Mouse (Mus musculus) embryo, embryonic 10 days (tissue): Measurements from ENCODE around the gene 4933402N03Rik.

Experiments used
- DNase-seq: peaks from one replicate; pipeline ENCODE4 v3.0.0-alpha.2; 2015; ENCODE audit warnings: low spot score

4933402N03Rik gene

GRCm38 (mm10) chr7:131146214-131146613, at the start of gene 4933402N03Rik:
4933402N03Rik (minus strand) TSS chr7:131146314.
- DNase-seq: no peak

GRCm38 (mm10) chr7:131187996-131188395, 41.9 kb upstream of the 4933402N03Rik start:
- no peak for DNase-seq

- no peak for DNase-seq
These were observed 40.9 kb upstream of the 4933402N03Rik start for GRCm38 (mm10) chr7:131187047-131187446.

- DNase-seq: no peak
These were observed 38.2 kb upstream of the 4933402N03Rik start for GRCm38 (mm10) chr7:131184339-131184738.

- DNase-seq: peak; percentile 66
These were observed 36.6 kb upstream of the 4933402N03Rik start for GRCm38 (mm10) chr7:131182685-131183084.

- DNase-seq: no peak
These were observed 28.0 kb upstream of the 4933402N03Rik start, which contains the start of gene 5430419D17Rik for GRCm38 (mm10) chr7:131174121-131174520. 5430419D17Rik (plus strand) TSS chr7:131174402.

GRCm38 (mm10) chr7:131169099-131169498, 23.0 kb upstream of the 4933402N03Rik start:
- no peak for DNase-seq

- no peak for DNase-seq
These were observed 21.7 kb upstream of the 4933402N03Rik start for GRCm38 (mm10) chr7:131167771-131168170.

- no peak for DNase-seq
These were observed 16.1 kb upstream of the 4933402N03Rik start for GRCm38 (mm10) chr7:131162251-131162650.

GRCm38 (mm10) chr7:131153044-131153443, 6.9 kb upstream of the 4933402N03Rik start:
- no peak for DNase-seq

- no peak for DNase-seq
These were observed 4.1 kb upstream of the 4933402N03Rik start for GRCm38 (mm10) chr7:131150179-131150578.

GRCm38 (mm10) chr7:131133181-131133580, 12.9 kb downstream of the 4933402N03Rik start:
- no peak for DNase-seq

- peak; percentile 30 for DNase-seq
These were observed 16.1 kb downstream of the 4933402N03Rik start for GRCm38 (mm10) chr7:131130021-131130420.

GRCm38 (mm10) chr7:131122210-131122807, 23.8 kb downstream of the 4933402N03Rik start:
- no peak for DNase-seq

- no peak for DNase-seq
These were observed 31.7 kb downstream of the 4933402N03Rik start for GRCm38 (mm10) chr7:131114434-131114833.

GRCm38 (mm10) chr7:131113676-131114075, 32.4 kb downstream of the 4933402N03Rik start:
- DNase-seq: no peak

- DNase-seq: peak; percentile 68
These were observed 33.6 kb downstream of the 4933402N03Rik start for GRCm38 (mm10) chr7:131112486-131112885.
